Mouse (Mus musculus) liver, embryonic 13.5 days (tissue): ENCODE measurements at regions not wholly inside any gene's neighbourhood (a gene's known extent, or its start where the extent isn't known, plus 50 kb on each side); places are given as distances from the start of the nearest gene placed in this dataset.
"Not testable (repeated sequence)": the region's sequence is repeated elsewhere in the genome, so short reads cannot be mapped to it uniquely, and the experiment has no call there.

Experiments
- ATAC-seq: fragments of 200-750 bp; cut with Nextera tagmentation; 2 replicates; pipeline ENCODE4 v1.8.0; 2017; ENCODE audit warnings: low read depth, mild to moderate bottlenecking, moderate number of reproducible peaks, moderate library complexity
- DNase-seq: peaks from one replicate; pipeline ENCODE4 v3.0.0; 2022
- H3K27ac ChIP-seq: fragments of 300-500 bp; sonication (generic); 2 replicates; pipeline ENCODE4 v1.5.1; 2015; ENCODE audit warnings: moderate library complexity, mild to moderate bottlenecking, inconsistent platforms
- H3K27me3 ChIP-seq: fragments of 300-500 bp; sonication (generic); 2 replicates; pipeline ENCODE4 v1.6.1; 2015; ENCODE audit warnings: mild to moderate bottlenecking, inconsistent platforms
- H3K36me3 ChIP-seq: fragments of 300-500 bp; sonication (generic); 2 replicates; pipeline ENCODE4 v1.6.1; 2015; ENCODE audit warnings: mild to moderate bottlenecking, inconsistent platforms
- H3K4me1 ChIP-seq: fragments of 300-500 bp; sonication (generic); replicated peaks from 2 replicates; pipeline ENCODE4 v1.6.1; 2015; ENCODE audit warnings: inconsistent platforms
- H3K4me2 ChIP-seq: fragments of 300-500 bp; sonication (generic); 2 replicates; pipeline ENCODE4 v1.6.1; 2015; ENCODE audit warnings: inconsistent platforms, mild to moderate bottlenecking, moderate library complexity
- H3K4me3 ChIP-seq: fragments of 300-500 bp; sonication (generic); replicated peaks from 2 replicates; pipeline ENCODE4 v1.5.1; 2015; ENCODE audit warnings: mild to moderate bottlenecking, inconsistent platforms
- H3K9ac ChIP-seq: fragments of 300-500 bp; sonication (generic); 2 replicates; pipeline ENCODE4 v1.6.1; 2015; ENCODE audit warnings: mild to moderate bottlenecking, inconsistent platforms
- H3K9me3 ChIP-seq: fragments of 300-500 bp; sonication (generic); replicated peaks from 2 replicates; pipeline ENCODE4 v1.6.1; 2016; ENCODE audit warnings: inconsistent platforms
- WGBS: fragments of 180-500 bp; shearing (Covaris S2); methylation state at CpG from one replicate; pipeline ENCODE4 v1.1.7; 2015; ENCODE audit not compliant: insufficient replicate concordance; 5-methylcytosine and 5-hydroxymethylcytosine counted together

- Histone ChIP-seq H3K9me3 (no peaks in the 10 kb centered on the region), H3K27ac (no peak overlapping the region), H3K9ac (no peak overlapping the region), H3K4me1 (no peaks in the 10 kb centered on the region), H3K27me3 (no peaks in the 10 kb centered on the region), H3K4me3 (no peak overlapping the region), H3K36me3 (no peaks in the 10 kb centered on the region), H3K4me2 (no peak overlapping the region)
- 63% methylated on average over 5 of the region's 5 CpGs for WGBS
- ATAC-seq = no peak
- no peak for DNase-seq
These were observed 984.4 kb downstream of the Basp1 start for GRCm38 (mm10) chr15:24429154-24429553.

DNA sequence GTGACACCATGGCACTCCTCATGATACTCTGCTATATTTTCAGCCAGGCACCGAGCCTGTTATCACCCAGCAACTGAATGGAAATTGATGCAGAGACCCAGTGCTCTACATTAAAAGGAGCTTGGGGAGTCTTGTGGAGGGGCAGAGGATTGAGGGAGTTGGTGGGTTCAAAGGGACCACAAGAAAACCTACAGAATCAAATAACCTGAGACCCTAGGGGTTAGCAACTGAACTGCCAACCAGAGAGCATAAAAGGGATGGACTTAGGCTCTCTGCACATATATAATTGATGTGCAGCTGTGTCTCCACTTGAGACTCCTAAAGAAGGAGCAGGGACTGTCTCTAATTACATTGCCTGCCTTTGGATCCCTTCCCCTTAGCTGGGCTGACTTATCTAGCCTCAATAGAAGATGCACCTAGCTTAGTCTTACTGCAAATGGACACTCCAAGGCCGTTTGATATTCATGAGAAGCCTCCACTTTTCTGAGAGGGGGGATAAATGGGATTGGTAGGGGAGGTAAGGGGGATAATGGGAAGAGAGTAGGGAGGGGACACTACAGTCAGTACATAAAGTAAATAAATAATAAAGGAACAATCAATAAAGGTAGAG lies 991.1 kb downstream of the Basp1 start:
- DNase-seq (no peak), ATAC-seq (no peak)
- H3K4me3 ChIP-seq = no peak overlapping the region
- WGBS = 37% methylated on average over 2 of the region's 2 CpGs
- no peaks in the 10 kb centered on the region for H3K9me3 ChIP-seq
- no peaks in the 10 kb centered on the region for H3K4me1 ChIP-seq
- no peak overlapping the region for H3K9ac ChIP-seq
- no peaks in the 10 kb centered on the region for H3K36me3 ChIP-seq
- no peak overlapping the region for H3K27ac ChIP-seq
- H3K27me3 ChIP-seq = no peaks in the 10 kb centered on the region
- no peak overlapping the region for H3K4me2 ChIP-seq

DNA sequence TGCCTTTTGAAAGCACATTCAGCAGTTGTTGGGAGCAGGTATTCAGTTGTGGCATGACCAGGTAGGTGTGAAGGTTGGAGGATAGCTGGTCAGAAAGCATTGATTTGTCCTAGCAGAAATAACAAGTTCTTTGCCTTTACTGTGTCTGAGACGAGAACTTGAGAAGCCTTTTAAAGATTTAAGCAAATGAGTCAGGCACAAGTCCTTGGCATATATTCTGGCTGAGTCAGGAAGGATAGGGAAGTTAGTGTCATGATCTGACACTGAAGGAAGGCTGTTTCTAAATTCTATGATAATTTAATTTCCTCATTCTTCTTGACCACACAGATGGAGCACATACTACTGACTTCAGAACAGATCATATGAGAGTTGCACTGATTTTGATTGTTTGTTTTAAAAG lies 993.8 kb downstream of the Basp1 start:
- Histone ChIP-seq H3K4me2 (no peak overlapping the region), H3K27ac (no peak overlapping the region), H3K36me3 (no peaks in the 10 kb centered on the region), H3K27me3 (no peaks in the 10 kb centered on the region), H3K4me1 (no peaks in the 10 kb centered on the region), H3K9me3 (no peaks in the 10 kb centered on the region), H3K9ac (no peak overlapping the region), H3K4me3 (no peak overlapping the region)
- 48% methylated on average over 1 of the region's 1 CpGs for WGBS
- ATAC-seq (no peak), DNase-seq (no peak)

DNA sequence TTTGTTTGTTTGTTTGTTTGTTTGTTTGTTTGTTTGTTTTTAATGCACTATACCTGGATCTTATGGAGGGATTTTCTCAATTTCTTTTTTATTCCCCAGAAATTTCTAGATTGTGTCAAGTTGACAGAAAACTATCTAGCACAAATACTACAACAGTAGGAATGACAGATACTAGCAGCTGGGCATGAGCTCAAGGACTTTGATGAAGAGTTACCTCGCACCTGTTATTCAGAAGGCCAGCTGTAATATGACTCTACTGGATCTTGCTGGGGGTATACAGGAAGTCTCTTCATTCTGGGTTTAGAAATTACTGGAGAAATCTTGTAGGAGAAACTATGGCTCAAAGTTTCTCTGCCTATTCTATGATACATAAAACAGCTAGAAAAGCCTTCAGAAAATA lies 994.4 kb downstream of the Basp1 start:
- Histone ChIP-seq H3K4me2 (no peak overlapping the region), H3K9ac (no peak overlapping the region), H3K27ac (no peak overlapping the region), H3K9me3 (no peaks in the 10 kb centered on the region), H3K4me3 (no peak overlapping the region), H3K36me3 (no peaks in the 10 kb centered on the region), H3K4me1 (no peaks in the 10 kb centered on the region), H3K27me3 (no peaks in the 10 kb centered on the region)
- WGBS = 52% methylated on average over 1 of the region's 1 CpGs
- DNase-seq (no peak), ATAC-seq (no peak)

DNA sequence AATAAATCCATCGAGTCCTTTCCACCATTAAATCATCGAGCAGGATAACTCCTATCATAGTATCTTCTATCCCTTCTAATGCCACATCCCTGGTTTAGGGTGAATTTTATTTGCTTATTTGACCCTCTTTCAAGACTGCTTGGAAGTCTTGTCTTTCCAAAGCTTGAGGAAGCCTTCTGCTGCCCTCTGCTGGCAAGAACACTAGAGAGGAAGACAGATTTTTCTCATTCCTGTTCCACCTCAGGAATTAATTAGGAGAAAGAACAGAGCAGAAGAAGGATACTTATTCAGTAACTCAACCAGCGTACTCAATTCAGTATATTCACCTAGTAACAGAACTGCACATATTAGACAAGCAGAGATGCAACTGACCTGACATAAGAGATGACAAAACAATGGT lies 1005.9 kb downstream of the Basp1 start:
- Histone ChIP-seq H3K9ac (no peak overlapping the region), H3K4me1 (no peaks in the 10 kb centered on the region), H3K36me3 (no peaks in the 10 kb centered on the region), H3K27me3 (no peaks in the 10 kb centered on the region), H3K4me2 (no peak overlapping the region), H3K27ac (no peak overlapping the region), H3K4me3 (no peak overlapping the region), H3K9me3 (no peaks in the 10 kb centered on the region)
- WGBS = 44% methylated on average over 3 of the region's 3 CpGs
- DNase-seq = no peak
- ATAC-seq = no peak

DNA sequence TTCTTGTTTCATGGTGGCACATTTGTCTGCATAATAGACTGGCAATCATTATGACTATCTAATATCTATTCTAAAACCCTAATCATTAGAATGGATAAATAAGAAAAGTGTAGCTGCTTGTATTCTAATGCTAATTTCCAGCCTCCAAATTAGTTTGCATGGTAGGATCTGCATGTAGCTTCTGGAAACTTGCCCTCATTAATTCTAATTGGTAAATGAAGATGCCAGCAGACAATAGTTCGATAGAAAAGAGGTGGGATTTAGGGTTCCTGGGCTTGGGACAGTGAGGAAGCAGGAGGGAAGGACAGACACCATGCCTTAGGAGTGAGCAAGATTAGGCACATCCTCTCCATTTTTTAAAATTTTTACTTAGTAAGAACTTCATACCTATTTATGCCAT lies 1008.3 kb downstream of the Basp1 start:
- Histone ChIP-seq H3K27me3 (no peaks in the 10 kb centered on the region), H3K9ac (no peak overlapping the region), H3K9me3 (no peaks in the 10 kb centered on the region), H3K36me3 (no peaks in the 10 kb centered on the region), H3K4me3 (no peak overlapping the region), H3K27ac (no peak overlapping the region), H3K4me2 (no peak overlapping the region), H3K4me1 (no peaks in the 10 kb centered on the region)
- no peak for DNase-seq
- ATAC-seq = no peak
- 42% methylated on average over 1 of the region's 1 CpGs for WGBS

GRCm38 (mm10) chr15:24400088-24400487 lies 1013.5 kb downstream of the Basp1 start:
- Histone ChIP-seq H3K27ac (no peak overlapping the region), H3K36me3 (no peaks in the 10 kb centered on the region), H3K9me3 (no peaks in the 10 kb centered on the region), H3K4me2 (no peak overlapping the region), H3K4me3 (no peak overlapping the region), H3K27me3 (no peaks in the 10 kb centered on the region), H3K4me1 (no peaks in the 10 kb centered on the region), H3K9ac (no peak overlapping the region)
- 63% methylated on average over 2 of the region's 2 CpGs for WGBS
- DNase-seq (no peak), ATAC-seq (no peak)

- Histone ChIP-seq H3K4me3 (no peak overlapping the region), H3K9ac (no peak overlapping the region), H3K36me3 (no peaks in the 10 kb centered on the region), H3K4me2 (no peak overlapping the region), H3K9me3 (0 out of 2 replicates have a peak, but pooled peaks cover 6% of the 10 kb centered on the region), H3K27me3 (no peaks in the 10 kb centered on the region), H3K27ac (no peak overlapping the region), H3K4me1 (no peaks in the 10 kb centered on the region)
- WGBS = 67% methylated on average over 8 of the region's 8 CpGs
- ATAC-seq (no peak), DNase-seq (no peak)
These were observed 1055.2 kb downstream of the Basp1 start for GRCm38 (mm10) chr15:24358398-24358797.

DNA sequence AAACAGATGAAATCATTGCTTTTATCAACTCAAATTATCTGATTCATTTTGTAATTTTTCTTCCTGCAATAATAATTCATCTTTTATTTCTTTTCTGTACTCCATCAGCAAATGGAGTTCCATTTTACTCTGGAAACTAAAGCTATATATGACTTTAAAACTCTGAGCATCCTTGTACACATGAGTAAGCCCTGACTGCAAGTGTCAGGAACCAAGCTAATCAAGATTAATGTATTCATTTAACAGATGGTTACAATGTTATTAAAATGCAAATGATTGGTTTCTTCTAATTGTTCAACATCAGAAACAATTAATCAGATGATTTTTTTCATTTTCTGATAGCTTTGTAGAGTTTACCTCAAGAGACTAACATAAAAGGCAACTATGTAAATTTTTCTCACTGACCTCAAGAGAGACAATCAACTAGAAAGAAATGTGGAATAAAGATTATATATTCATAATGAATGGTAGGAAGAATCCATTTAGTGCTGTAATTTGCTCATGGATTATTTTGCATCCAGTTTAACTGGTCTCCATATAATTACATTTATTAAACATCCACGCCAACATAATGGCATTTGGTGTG lies 1064.5 kb downstream of the Basp1 start:
- Histone ChIP-seq H3K27ac (no peak overlapping the region), H3K9me3 (no peaks in the 10 kb centered on the region), H3K4me3 (no peak overlapping the region), H3K27me3 (no peaks in the 10 kb centered on the region), H3K4me1 (no peaks in the 10 kb centered on the region), H3K9ac (no peak overlapping the region), H3K36me3 (no peaks in the 10 kb centered on the region), H3K4me2 (no peak overlapping the region)
- no peak for DNase-seq
- WGBS = 41% methylated on average over 1 of the region's 1 CpGs
- ATAC-seq = no peak

DNA sequence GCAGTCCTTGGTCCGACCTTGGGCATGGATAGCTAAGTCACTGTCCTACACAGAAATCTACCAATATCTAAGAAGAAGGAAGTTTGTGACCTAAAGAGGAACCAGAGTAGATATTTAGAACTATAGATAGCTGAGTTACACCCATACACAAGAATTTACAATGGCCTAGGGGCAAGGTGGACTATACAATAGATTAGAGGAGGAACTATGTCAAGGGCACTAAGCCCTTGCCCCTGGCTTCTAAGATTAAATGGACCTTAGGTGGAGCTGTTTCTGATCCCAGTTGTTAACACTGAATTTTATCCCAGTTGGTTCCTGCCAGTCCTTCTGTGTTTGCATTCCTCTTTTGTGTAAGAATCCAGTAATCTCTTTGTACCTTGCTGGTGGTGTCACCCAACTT lies 1077.7 kb downstream of the Basp1 start:
- DNase-seq, ATAC-seq, H3K27ac ChIP-seq, H3K9ac ChIP-seq, H3K4me3 ChIP-seq, H3K4me2 ChIP-seq, H3K9me3 ChIP-seq, H3K36me3 ChIP-seq, H3K27me3 ChIP-seq, H3K4me1 ChIP-seq: not testable (repeated sequence)
- 61% methylated on average over 1 of the region's 1 CpGs for WGBS

- not testable (repeated sequence) for H3K36me3 ChIP-seq, H3K4me1 ChIP-seq, H3K4me2 ChIP-seq, ATAC-seq, H3K27me3 ChIP-seq, H3K4me3 ChIP-seq, H3K27ac ChIP-seq, H3K9ac ChIP-seq, DNase-seq, H3K9me3 ChIP-seq
- WGBS = 60% methylated on average over 3 of the region's 3 CpGs
These were observed 1110.4 kb downstream of the Basp1 start for GRCm38 (mm10) chr15:24303123-24303522.

GRCm38 (mm10) chr15:24297236-24297635 lies 1116.3 kb downstream of the Basp1 start:
- H3K9me3 ChIP-seq = 0 out of 2 replicates have a peak, but pooled peaks cover 3% of the 10 kb centered on the region
- H3K36me3 ChIP-seq = no peaks in the 10 kb centered on the region
- ATAC-seq (no peak), DNase-seq (no peak)
- no peak overlapping the region for H3K4me3 ChIP-seq
- H3K4me1 ChIP-seq = no peaks in the 10 kb centered on the region
- H3K4me2 ChIP-seq = no peak overlapping the region
- no peak overlapping the region for H3K9ac ChIP-seq
- no peak overlapping the region for H3K27ac ChIP-seq
- H3K27me3 ChIP-seq = no peaks in the 10 kb centered on the region
